Mouse (Mus musculus) bone marrow macrophage, adult 2 months (primary cell): ENCODE data around the gene Cd52. TPM values are rescaled to one million over a fixed set of nuclear protein-coding genes. Genes with fewer than 3 reads are reported as not detected.

Source experiments
- H3K27ac ChIP-seq: 2 replicates; pipeline ENCODE4 v1.5.1; 2012; ENCODE audit warnings: low read depth, low read length; ENCODE audit not compliant: insufficient read depth
- H3K4me1 ChIP-seq: 2 replicates; pipeline ENCODE4 v1.6.1; 2012; ENCODE audit warnings: low read length; ENCODE audit not compliant: control insufficient read depth, insufficient read depth
- H3K4me3 ChIP-seq: 2 replicates; pipeline ENCODE4 v1.5.1; 2012; ENCODE audit warnings: mild to moderate bottlenecking, low read length, moderate library complexity; ENCODE audit not compliant: insufficient read depth
- CTCF ChIP-seq: IDR thresholded peaks from 2 replicates; pipeline ENCODE4 v1.5.1; 2012; ENCODE audit warnings: low read depth, mild to moderate bottlenecking, low read length, moderate library complexity
- POLR2A ChIP-seq: IDR thresholded peaks from 2 replicates; pipeline ENCODE4 v1.6.1; 2012; ENCODE audit warnings: mild to moderate bottlenecking, low read depth, low read length, borderline replicate concordance
- polyA plus RNA-seq: library from polyadenylated mRNA; stranded (reverse); fragments of >200 nt; gene quantifications from 2 replicates; pipeline ENCODE4 v1.2.4, GENCODE M21; 2012; ENCODE audit not compliant: missing spikeins, insufficient read depth, insufficient read length

Gene Cd52
- polyA plus RNA-seq, 1 experiment: 1,130 TPM

DNA sequence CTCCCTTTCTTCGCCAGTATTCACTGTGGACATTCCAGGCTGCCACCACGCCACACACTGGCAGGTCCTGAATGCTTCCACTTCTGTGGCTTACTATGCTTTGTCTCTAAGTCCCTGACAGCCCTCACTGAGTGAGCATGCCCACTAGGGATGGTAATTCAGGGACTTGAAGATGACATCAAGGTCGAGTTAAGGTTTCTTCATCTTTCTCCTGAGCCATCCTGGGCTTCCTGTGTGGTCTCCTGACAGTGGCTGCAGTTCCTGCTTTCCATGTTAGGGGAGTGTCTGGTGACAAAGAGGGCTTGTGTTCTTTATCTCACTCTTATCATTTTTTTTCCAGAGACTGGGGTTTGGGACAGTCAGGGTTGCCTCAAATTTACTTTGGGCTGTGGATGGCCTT is 15.8 kb upstream of the Cd52 start:
- TF ChIP-seq POLR2A (no peak), CTCF (no peak)
- no peak overlapping the region for H3K4me3 ChIP-seq
- peaks cover 36% of the 10 kb centered on the region for H3K4me1 ChIP-seq
- H3K27ac ChIP-seq: no peak overlapping the region; the same call in 1 of the 2 replicates

DNA sequence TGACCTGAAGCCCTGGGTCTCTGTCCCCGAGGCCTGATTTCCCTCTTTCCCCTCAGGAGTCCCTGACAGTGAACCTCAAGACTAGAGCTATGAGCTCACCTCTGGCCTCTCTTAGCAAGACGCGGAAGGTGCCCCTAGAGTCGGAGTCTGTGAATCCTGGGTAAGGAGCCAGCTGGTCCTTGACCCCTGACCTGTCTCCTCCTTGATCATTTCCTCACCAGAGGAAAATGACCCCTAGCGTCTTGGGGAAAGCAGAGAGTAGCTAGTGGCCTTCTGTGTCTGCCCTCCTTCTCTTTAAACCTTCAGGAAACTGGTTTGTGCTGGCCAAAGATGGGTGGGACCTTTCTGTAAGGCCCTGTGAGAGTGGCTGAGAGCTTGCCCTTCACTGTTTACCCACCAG is 13.3 kb upstream of the Cd52 start:
- Histone ChIP-seq H3K4me3 (no peak overlapping the region), H3K4me1 (peaks cover 32% of the 10 kb centered on the region)
- TF ChIP-seq CTCF (no peak), POLR2A (no peak)

GRCm38 (mm10) chr4:134107730-134108129 is 12.8 kb upstream of the Cd52 start:
- Histone ChIP-seq H3K4me1 (peaks cover 32% of the 10 kb centered on the region), H3K27ac (no peak overlapping the region), H3K4me3 (no peak overlapping the region)
- TF ChIP-seq CTCF (no peak), POLR2A (no peak)

More for the DNA sequence above, 13.3 kb upstream of the Cd52 start:
- no peak overlapping the region for H3K27ac ChIP-seq

DNA sequence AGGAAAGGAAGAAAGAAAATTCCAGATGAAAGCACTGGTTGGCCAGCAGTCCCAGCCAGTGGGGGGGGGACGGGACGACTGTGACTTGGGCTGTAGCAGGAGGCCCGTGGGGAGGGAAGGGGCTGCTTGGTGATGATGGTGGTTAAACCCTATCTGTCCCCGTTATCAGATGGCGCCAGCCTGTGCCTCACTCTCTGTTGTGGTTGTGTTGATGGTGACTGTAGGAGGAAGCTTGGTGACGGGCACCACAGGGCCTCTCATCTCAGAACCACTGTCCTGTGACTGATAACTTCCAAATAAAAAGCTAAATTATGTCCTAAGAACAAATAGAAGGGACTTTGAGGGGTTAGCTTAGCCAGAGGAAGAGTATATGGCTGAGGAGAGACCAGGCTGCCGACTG is 11.2 kb upstream of the Cd52 start:
- no peak for TF ChIP-seq POLR2A
- Histone ChIP-seq H3K4me1 (peaks cover 29% of the 10 kb centered on the region), H3K27ac (no peak overlapping the region), H3K4me3 (no peak overlapping the region)

DNA sequence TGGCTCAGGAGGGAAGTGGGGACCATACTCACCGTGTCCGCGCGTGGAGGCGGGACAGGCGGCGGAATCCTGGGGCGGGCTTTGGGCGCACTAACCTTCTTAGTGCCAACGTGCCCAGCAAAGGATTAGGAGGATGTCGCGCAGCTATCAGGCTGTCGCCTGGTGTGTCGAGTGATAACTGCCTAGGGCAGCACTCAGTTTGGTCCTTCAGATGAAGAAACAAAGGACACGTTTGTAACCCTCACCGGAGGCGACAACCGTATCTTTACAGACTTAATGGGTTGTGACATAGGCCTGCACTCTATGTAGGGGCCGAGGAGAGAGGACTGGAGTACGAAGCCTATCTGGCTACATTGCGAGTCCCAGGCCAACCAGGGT is 7.8 kb upstream of the Cd52 start:
- H3K4me3 ChIP-seq: peak overlapping the region; percentile 96
- H3K4me1 ChIP-seq: peaks cover 35% of the 10 kb centered on the region
- TF ChIP-seq POLR2A: no peak
- TF ChIP-seq CTCF: no peak
- H3K27ac ChIP-seq: no peak overlapping the region

DNA sequence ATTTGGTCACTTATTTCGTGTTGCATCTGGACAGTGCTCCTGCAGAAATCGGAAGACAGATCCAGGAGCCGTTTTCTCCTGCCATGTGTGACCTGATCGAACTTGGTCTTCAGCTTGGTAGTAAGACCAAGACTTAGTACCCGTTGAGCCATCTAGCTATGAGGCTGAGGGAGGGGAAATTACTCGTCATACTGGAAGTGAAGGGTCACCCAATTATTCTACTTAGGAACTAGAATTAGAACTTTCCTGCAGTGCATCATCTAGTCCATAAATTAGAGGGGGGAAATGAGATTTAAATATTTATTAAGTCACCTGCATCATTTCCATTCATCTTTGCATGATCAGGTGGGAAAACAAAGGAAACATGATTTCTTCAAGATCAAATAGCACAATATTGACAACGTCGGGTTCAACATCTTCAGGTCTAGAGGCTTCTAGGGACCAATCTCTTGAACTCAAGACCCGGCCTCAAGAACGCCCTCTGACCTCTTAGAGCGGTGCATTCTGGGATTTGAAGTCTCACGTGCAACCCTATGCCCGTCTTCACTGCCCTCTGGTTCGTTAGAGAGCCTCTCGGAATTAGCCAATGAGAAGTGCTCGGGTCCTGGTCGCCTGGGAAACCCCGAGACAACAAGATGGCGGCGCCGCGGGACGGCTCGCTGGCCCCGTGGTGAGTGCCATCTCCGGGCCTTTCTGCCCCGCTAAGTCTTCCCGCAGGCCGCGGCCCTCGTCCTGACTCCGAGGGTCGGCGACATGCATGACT is 7.3 kb upstream of the Cd52 start, which contains the start of gene Ubxn11:
Gene Ubxn11 (plus strand): TSS at position 592 of the 763 bp plus-strand sequence.
- H3K27ac ChIP-seq: no peak within 1 kb of the TSS
- H3K4me3 ChIP-seq: peak within 1 kb of the TSS; percentile 96
- no peak for TF ChIP-seq POLR2A
- no peak for TF ChIP-seq CTCF
- peaks cover 38% of the 10 kb centered on the region for H3K4me1 ChIP-seq

- peaks cover 47% of the 10 kb centered on the region for H3K4me1 ChIP-seq
- peak overlapping the region; percentile 6; the same call in 1 of the 2 replicates for H3K27ac ChIP-seq
- H3K4me3 ChIP-seq: no peak overlapping the region
- TF ChIP-seq CTCF (no peak), POLR2A (no peak)
Measured at GRCm38 (mm10) chr4:134100245-134100644, 5.4 kb upstream of the Cd52 start.

DNA sequence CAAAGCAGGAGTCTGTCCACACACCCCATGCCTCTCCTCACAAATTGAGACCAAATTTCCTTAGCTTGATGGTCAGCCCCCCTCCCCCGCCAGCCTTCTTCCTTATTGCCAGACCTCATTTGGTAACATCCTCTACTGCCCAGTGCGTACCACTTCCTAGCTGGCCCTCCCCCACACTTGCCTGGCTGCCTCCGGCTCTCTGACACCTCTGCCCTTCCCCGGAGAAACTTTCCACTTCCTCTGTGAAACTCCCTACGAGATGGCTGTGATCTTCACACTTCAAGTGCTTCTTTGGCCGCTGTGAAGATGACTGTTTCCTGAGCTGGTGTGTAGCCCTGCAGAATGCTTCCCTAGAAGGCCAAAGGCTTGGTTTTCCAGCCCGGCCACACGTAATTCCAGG is 3.7 kb upstream of the Cd52 start:
- Histone ChIP-seq H3K4me1 (peaks cover 59% of the 10 kb centered on the region), H3K27ac (peak overlapping the region; percentile 94), H3K4me3 (peak overlapping the region; percentile 35)
- TF ChIP-seq CTCF (no peak), POLR2A (peak; percentile 23; the same call in 1 of the 2 replicates)

DNA sequence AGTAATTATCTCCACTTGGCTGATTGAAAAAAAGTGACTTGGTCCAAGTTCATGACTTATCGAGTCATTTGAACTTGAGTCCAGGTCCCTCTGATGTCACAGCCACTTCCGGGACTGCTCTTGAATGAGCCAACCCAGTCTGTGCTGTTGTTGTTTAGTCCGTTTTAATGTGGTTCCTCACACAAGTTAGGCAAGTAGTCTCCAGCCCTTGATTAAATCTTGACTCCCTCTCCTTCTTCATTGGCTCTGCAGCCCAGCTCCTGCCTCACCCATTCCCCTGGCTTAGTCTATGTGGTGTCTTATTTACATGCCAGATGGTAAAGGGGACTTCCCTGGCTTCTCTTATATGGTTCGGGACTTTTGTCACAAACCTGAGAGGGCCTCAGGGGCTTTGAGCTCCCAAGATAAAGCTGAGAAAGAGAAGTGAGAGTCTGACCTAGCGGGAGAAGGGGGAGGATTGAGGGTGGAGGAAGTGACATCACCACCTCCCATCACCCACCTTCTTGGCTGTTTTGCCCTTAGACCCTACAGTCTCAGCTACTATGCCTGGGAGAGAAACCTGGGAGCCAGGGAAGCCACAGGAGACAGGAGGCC is 2.2 kb upstream of the Cd52 start:
- TF ChIP-seq POLR2A: no peak
- TF ChIP-seq CTCF: no peak
- peak overlapping the region; percentile 94 for H3K27ac ChIP-seq
- no peak overlapping the region; the same call in 1 of the 2 replicates for H3K4me3 ChIP-seq
- H3K4me1 ChIP-seq: peaks cover 73% of the 10 kb centered on the region

- Histone ChIP-seq H3K4me1 (peaks cover 73% of the 10 kb centered on the region), H3K27ac (peak overlapping the region; percentile 94), H3K4me3 (no peak overlapping the region)
- TF ChIP-seq CTCF (no peak), POLR2A (no peak)
Measured at GRCm38 (mm10) chr4:134096120-134096519, 1.2 kb upstream of the Cd52 start.
